Mouse (Mus musculus) hindbrain, embryonic 10.5 days (tissue): Measurements from ENCODE around the gene Srgap1. TPM values are rescaled to one million over a fixed set of nuclear protein-coding genes. Genes with fewer than 3 reads are reported as not detected.

Source experiments
- DNase-seq: peaks from one replicate; pipeline ENCODE4 v3.0.0-alpha.2; 2017; ENCODE audit warnings: low spot score
- H3K27ac ChIP-seq: fragments of 300-500 bp; sonication (generic); 2 replicates; pipeline ENCODE4 v1.5.1; 2016; ENCODE audit warnings: mild to moderate bottlenecking, moderate library complexity
- H3K27me3 ChIP-seq: fragments of 300-500 bp; sonication (generic); 2 replicates; pipeline ENCODE4 v1.6.1; 2016; ENCODE audit warnings: mild to moderate bottlenecking; ENCODE audit not compliant: poor library complexity, insufficient read depth, severe bottlenecking
- H3K36me3 ChIP-seq: fragments of 300-500 bp; sonication (generic); 2 replicates; pipeline ENCODE4 v1.6.1; 2016; ENCODE audit warnings: mild to moderate bottlenecking, moderate library complexity
- H3K4me1 ChIP-seq: fragments of 300-500 bp; sonication (generic); replicated peaks from 2 replicates; pipeline ENCODE4 v1.6.1; 2016; ENCODE audit warnings: mild to moderate bottlenecking
- H3K4me3 ChIP-seq: fragments of 300-500 bp; sonication (generic); 2 replicates; pipeline ENCODE4 v1.5.1; 2016; ENCODE audit warnings: mild to moderate bottlenecking, moderate library complexity
- H3K9me3 ChIP-seq: fragments of 300-500 bp; sonication (generic); 2 replicates; pipeline ENCODE4 v1.6.1; 2016; ENCODE audit warnings: mild to moderate bottlenecking, moderate library complexity
- WGBS: fragments of 180-500 bp; shearing (Covaris S2); methylation state at CpG from one replicate; pipeline ENCODE4 v1.1.7; 2016; 5-methylcytosine and 5-hydroxymethylcytosine counted together
- polyA plus RNA-seq: library from polyadenylated mRNA; unstranded; fragments of >200 nt; fragmentation: Nextera tagmentation; extraction: Ambion mirVana; gene quantifications from 2 replicates; pipeline ENCODE4 v1.2.1, GENCODE M21; 2016

The Srgap1 gene
- polyA plus RNA-seq, 1 experiment from 2014 or later, result 17.8 TPM

DNA sequence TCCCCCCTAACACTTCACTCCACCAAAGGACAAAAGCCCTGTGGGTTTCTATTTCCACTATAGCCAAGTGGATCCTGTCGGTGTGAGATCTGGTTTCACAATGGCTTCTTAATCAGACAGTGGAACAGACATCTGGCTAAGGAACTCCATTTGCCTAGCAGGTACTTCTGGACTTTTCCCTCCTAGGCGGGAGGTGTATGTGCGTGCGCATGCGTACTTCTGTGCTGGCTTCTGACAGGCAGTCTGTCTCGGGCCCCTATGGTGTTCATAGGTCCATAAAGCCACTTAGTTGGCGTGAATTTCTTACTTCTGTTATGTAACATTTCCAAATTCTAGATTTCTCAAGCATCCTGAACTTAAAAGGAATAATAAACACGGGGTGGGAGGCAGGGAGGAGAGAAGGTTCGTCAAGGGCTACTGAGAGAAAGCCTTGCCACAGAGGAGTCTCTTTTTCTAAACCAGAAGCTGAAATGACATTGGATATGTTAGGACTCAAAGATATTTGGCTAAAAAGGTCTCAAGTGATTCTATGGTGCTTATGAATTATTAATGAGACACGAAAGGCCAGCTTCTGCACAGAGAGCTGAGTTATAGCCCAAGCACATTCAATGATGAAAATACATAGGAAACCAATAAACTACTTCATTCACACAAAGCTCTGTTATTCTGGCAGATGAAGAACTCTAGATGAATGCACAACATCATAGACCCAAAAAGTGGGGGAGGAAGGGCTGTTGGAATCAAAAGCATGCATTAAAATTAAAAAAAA, 187.1 kb downstream of the Srgap1 start:
- no peak overlapping the region; the same call in 1 of the 2 replicates for H3K27ac ChIP-seq
- H3K36me3 ChIP-seq, result peaks cover 10% of the 10 kb centered on the region; the same call in 1 of the 2 replicates
- H3K4me1 ChIP-seq, result peaks cover 22% of the 10 kb centered on the region
- H3K4me3 ChIP-seq, result no peak overlapping the region
- WGBS, result 68% methylated on average over 10 of the region's 10 CpGs
- no peaks in the 10 kb centered on the region for H3K27me3 ChIP-seq
- H3K9me3 ChIP-seq, result no peaks in the 10 kb centered on the region
- DNase-seq, result no peak

DNA sequence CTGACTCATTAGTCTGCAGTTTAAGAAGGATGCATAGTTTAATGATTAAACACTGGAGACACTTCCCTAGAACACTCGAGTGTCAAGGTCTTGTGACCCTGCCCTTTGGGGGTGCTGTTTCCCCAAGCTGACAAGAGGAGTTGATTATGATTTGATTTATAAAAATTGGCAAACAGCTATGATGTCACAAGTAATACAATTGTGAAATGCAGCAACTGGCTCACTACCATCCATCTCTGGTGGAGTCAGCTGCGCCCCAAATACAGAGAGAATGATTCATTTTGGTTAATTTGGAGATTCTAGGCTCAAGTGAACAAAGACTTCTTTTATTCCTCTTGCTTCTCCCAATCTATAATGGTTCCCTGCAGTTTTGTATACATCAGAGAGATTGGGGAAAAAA, 188.2 kb downstream of the Srgap1 start:
- no peak overlapping the region for H3K27ac ChIP-seq
- 81% methylated on average over 2 of the region's 2 CpGs for WGBS
- H3K27me3 ChIP-seq, result no peaks in the 10 kb centered on the region

DNA sequence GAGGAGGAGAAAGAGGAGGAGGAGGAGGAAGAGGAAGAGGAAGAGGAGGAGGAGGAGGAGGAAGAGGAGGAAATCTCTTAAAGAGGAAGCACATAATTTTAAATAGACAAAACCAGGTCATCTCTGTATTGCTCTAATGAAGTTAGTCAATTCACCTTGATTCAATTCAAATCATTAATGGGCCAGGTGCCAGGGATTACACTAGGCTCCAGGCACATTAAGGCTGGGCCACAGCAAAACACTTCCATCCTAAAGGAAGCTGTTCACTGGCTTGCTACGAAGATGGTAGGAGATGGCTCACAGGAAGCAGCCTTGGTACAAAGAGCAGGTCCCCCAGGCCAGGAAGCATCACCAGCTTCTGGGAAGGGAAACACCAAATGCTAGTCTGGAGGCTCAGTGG, 189.0 kb downstream of the Srgap1 start:
- peaks cover 26% of the 10 kb centered on the region for H3K4me1 ChIP-seq
- 85% methylated on average over 1 of the region's 1 CpGs for WGBS
- no peak overlapping the region for H3K27ac ChIP-seq
- H3K27me3 ChIP-seq, result no peaks in the 10 kb centered on the region
- no peak overlapping the region for H3K4me3 ChIP-seq
- DNase-seq, result no peak
- peaks cover 28% of the 10 kb centered on the region for H3K36me3 ChIP-seq
- H3K9me3 ChIP-seq, result no peaks in the 10 kb centered on the region

More for the DNA sequence above, 188.2 kb downstream of the Srgap1 start:
- H3K4me3 ChIP-seq, result no peak overlapping the region
- no peak for DNase-seq
- peaks cover 20% of the 10 kb centered on the region; the same call in 1 of the 2 replicates for H3K36me3 ChIP-seq
- H3K4me1 ChIP-seq, result peaks cover 26% of the 10 kb centered on the region
- no peaks in the 10 kb centered on the region for H3K9me3 ChIP-seq

DNA sequence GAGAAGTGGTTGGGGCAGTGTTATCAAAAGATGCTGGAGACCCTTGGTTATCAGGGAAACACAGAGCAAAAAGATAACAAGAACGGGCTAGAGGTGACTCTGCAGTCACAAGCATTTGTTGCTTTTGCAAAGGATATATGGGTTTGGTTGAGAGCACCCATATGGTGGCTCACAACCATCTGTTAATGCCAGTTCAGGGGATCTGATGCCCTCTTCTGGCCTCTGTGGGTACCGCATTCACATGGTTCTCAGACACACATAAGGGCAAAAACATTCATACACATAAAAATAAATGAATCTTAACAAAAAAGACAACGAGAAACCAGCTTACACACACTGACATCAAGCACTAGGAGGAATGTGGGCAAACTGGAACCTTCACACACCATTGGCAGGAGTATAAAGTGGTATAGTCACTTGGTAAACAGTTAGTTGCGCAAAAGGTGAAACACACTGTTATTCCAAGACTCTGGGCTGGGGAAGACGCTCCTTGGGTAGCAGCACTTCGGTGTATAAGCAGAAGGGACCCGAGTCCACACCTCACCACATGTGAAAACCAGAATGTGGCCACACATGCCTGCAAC, 191.2 kb downstream of the Srgap1 start:
- Histone ChIP-seq H3K9me3 (no peaks in the 10 kb centered on the region), H3K4me3 (no peak overlapping the region), H3K27ac (no peak overlapping the region), H3K27me3 (no peaks in the 10 kb centered on the region), H3K36me3 (peaks cover 41% of the 10 kb centered on the region), H3K4me1 (peaks cover 21% of the 10 kb centered on the region)
- 86% methylated on average over 7 of the region's 7 CpGs for WGBS
- no peak for DNase-seq

DNA sequence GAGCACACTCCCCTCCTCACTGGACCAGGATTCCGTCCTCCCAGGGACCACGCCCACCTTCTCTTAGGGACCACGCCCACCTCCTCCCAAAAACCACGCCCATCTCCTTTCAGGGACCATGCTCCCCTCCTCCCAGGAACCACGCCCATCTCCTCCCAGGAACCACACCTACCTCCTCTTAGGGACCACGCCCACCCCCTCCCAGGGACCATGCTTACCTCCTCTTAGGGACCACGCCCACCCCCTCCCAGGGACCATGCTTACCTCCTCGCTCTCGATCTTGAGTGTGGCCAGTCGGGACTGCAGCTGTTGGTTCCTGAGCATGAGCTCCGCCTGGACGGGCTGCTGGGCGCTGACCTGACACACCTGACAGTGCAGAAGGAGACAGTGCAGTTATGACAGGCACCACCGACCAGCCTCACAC, 193.7 kb downstream of the Srgap1 start:
- Histone ChIP-seq H3K4me1 (0 out of 2 replicates have a peak, but pooled peaks cover 3% of the 10 kb centered on the region), H3K27ac (no peak overlapping the region), H3K27me3 (no peaks in the 10 kb centered on the region), H3K36me3 (peaks cover 51% of the 10 kb centered on the region), H3K9me3 (no peaks in the 10 kb centered on the region), H3K4me3 (no peak overlapping the region)
- WGBS, result 36% methylated on average over 14 of the region's 14 CpGs
- DNase-seq, result no peak

DNA sequence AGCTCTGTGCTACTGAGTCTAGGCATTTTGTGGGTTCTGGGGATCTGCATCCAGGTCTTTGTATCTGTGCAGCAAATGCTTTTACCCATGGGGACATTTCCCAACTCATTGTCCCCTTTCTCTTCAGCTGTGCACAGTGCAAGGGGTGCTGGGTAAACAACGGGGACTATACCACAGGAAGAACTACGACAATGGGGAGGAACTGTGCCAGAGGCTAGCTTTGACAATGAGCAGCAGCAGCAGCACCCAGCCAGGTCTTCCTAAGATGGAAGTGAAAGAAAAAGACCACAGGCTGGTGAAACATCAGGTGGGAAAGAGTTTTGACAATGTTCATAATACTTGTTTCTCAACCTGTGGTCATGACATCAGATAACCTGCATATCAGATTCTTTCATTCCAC, 197.6 kb downstream of the Srgap1 start:
- Histone ChIP-seq H3K4me1 (0 out of 2 replicates have a peak, but pooled peaks cover 3% of the 10 kb centered on the region), H3K36me3 (peaks cover 49% of the 10 kb centered on the region), H3K27me3 (no peaks in the 10 kb centered on the region), H3K27ac (no peak overlapping the region), H3K4me3 (no peak overlapping the region), H3K9me3 (no peaks in the 10 kb centered on the region)
- no peak for DNase-seq
- 90% methylated on average over 2 of the region's 2 CpGs for WGBS

DNA sequence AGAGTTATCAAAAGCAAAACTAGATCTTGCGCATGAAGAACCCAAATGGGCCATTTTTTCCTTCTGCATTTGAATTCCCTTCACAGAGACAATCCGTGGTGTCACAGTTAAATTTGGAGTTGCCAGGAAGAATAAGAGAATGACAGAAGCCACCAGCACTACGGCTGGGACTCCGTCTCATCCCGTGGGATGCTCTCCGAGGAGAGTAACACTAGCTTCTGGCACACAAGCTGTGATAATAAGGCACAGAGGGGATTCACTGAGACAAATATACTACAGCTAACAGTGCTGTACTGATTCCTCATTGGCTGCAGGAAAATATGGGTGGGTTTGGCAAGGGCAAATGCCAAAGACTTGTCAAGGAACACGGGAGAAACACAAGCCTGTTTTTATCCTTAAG, 201.4 kb downstream of the Srgap1 start:
- WGBS, result 82% methylated on average over 7 of the region's 7 CpGs
- DNase-seq, result no peak
- no peaks in the 10 kb centered on the region for H3K4me1 ChIP-seq
- H3K27me3 ChIP-seq, result no peaks in the 10 kb centered on the region
- H3K9me3 ChIP-seq, result no peaks in the 10 kb centered on the region
- H3K36me3 ChIP-seq, result peaks cover 26% of the 10 kb centered on the region
- H3K4me3 ChIP-seq, result no peak overlapping the region
- no peak overlapping the region for H3K27ac ChIP-seq

DNA sequence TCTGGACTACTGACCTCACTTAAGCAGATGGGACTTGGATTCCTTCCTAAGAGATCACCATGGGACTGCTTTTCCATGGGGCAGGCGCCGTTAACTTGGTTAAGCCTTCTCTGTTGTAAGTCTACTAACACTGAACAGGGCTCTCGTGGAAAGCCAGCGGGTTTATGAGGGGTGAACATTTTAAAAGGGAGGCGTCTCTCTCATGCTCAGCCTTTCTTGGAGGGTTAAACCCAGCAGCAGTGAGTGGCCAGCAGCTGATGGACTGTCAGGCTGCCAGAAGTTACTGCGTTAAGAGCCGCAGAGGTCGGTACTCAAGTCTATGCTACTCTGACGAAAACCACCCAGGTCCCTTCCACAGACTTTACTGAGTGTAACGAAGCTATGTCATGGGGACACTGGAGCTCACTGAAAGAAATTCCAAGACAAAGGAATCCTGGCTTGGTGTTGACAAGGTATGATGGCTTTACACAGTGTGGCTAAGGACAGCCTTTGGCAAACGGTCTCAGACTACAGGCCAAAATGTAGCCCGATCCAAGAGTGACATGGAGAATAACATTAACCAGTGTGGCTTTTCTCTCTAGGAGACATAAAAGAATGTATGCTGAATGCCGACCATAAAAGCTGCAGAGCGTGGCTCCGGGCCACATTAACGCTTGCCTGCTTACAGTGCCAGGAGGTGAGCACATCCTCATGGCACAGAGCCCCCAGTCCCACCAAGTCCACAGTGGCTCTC, 209.8 kb downstream of the Srgap1 start:
- Histone ChIP-seq H3K36me3 (peaks cover 47% of the 10 kb centered on the region), H3K9me3 (peaks cover 6% of the 10 kb centered on the region; the same call in 1 of the 2 replicates), H3K4me3 (no peak overlapping the region), H3K4me1 (no peaks in the 10 kb centered on the region), H3K27ac (no peak overlapping the region; the same call in 1 of the 2 replicates), H3K27me3 (no peaks in the 10 kb centered on the region)
- DNase-seq, result no peak
- WGBS, result 90% methylated on average over 16 of the region's 16 CpGs

DNA sequence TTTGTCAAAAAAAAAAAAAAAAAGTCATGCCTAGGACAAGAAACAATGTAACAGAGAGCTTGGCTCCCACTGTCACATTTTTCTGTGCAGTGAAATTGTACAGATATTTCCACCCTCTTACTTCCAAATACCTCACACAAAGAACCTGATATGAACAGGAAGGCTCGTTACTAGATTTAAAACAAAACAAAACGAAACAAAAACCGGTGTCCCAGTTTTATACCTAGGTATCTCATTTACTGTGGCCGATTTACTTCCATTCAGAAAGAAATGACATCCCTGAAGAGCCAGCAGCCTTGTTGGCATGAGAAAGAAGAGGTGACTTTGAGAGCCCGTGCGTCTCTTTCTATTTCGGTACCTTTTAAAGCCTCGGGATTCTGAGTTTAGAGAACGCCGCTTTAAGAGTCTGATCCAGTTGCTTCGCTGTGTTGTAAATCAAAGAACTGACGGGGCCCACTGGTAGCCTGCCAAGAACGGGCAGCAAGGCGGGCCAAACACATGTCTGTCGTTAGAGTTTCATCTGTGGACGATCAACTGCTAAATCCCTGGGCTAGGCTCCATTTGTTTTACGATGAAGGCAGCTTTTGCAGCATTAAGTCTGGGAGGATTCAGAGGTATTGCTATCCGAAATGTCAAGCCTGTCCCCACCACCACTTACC, 210.5 kb downstream of the Srgap1 start:
- no peak for DNase-seq
- Histone ChIP-seq H3K27ac (no peak overlapping the region), H3K4me3 (no peak overlapping the region), H3K4me1 (no peaks in the 10 kb centered on the region), H3K9me3 (peaks cover 6% of the 10 kb centered on the region; the same call in 1 of the 2 replicates), H3K27me3 (no peaks in the 10 kb centered on the region), H3K36me3 (peaks cover 47% of the 10 kb centered on the region)
- 90% methylated on average over 18 of the region's 18 CpGs for WGBS

DNA sequence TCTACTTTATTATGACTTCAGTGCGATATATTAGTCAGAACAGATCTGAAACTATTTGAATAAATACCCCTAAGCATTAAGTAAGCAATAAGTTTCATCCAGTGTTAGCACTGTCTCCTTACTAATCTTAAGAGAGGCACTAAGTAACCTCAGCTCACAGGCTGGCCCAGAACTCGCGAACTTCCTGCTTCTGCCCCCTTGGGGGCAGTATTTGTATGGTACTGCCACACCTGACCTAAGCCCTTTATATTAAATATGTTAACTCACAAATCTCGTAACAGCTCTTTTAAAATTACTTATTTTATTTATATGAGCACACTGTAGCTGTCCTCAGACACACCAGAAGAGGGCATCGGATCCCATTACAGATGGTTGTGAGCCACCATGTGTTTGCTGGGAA, 213.7 kb downstream of the Srgap1 start:
- H3K36me3 ChIP-seq, result peaks cover 28% of the 10 kb centered on the region
- DNase-seq, result no peak
- WGBS, result 90% methylated on average over 5 of the region's 5 CpGs

DNA sequence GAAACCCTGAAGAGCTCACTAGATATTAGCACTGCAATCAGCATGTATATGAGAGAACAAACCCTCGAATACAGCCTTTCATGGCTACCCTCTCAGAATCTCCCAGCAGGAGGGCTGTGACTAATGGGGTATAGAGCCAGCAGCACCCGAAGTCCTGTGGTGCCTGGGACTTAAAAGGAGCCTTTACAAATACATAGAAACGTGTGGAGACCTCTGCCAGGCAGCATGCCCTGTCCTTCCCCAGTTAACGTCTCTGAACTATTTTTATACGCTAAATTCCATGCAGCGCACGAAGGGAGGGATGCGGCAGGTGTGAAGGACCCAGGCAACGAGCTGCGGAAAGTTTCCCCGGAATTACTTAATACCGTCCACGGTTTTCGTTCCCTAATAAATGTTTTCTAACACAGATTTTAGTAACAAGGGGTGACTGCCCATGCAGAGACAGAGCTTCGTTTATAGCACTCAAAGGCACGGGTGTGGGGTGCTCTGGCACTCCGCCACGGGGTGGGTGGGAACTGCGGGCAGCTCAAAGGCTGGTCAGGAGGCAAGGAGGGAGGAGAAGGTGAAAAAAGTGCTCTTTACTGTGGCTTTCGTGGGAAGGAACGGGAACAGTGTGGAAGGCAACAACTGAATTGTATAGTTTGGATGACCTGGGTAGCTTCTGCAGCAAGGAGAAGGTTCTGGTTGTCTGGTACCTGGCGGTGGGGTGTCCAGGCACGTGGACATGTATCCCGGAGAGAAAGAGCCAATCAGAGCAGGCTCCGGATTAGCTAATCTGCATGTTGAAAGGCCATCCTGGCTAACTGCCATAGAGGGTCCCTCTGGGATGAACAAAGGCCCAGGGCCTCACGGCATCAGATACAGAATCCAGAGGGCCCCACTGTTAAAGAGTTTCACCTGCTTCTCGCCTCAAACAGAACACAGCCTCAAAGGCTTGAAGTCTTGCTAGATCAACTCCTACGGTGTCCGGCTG, 216.5 kb downstream of the Srgap1 start:
- no peaks in the 10 kb centered on the region for H3K27me3 ChIP-seq
- no peaks in the 10 kb centered on the region for H3K9me3 ChIP-seq
- DNase-seq, result no peak
- no peak overlapping the region for H3K4me3 ChIP-seq
- 78% methylated on average over 29 of the region's 29 CpGs for WGBS
- peak overlapping the region; percentile 57; the same call in 1 of the 2 replicates for H3K27ac ChIP-seq
- peaks cover 17% of the 10 kb centered on the region for H3K4me1 ChIP-seq
- H3K36me3 ChIP-seq, result peaks cover 13% of the 10 kb centered on the region

More for the DNA sequence above, 213.7 kb downstream of the Srgap1 start:
- no peaks in the 10 kb centered on the region for H3K27me3 ChIP-seq
- peaks cover 17% of the 10 kb centered on the region for H3K4me1 ChIP-seq
- H3K9me3 ChIP-seq, result no peaks in the 10 kb centered on the region
- H3K27ac ChIP-seq, result no peak overlapping the region
- H3K4me3 ChIP-seq, result no peak overlapping the region
